Mouse (Mus musculus) embryo, embryonic 9.5 days (tissue): ENCODE measurements around the gene Pth1r.
A peak's percentile ranks its signal among the peaks of the same experiment; 100 is the strongest.

ENCODE experiments used
- DNase-seq: peaks from one replicate; pipeline ENCODE4 v3.0.0-alpha.2; 2017; ENCODE audit errors: extremely low spot score

Pth1r gene

DNA sequence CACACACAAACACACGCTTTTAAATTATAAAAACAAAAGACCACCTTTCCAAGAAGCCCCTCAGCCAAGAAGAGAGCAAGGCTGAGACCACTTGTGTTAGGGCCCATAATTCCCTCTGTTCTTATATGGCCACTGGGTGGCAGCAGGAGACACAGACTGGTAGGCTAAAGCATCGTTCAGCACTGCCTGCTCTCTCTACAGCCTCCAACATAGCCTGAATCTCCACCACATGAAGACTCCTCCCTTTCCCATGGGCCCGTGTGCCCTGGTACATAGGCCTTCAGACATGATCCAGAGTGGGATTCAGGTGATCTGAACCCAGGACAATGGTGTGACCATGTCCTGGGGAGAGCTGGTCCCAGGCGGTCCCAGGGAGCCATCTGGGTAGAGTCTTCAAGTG, 30.2 kb downstream of the Pth1r start:
- peak; percentile 52 for DNase-seq

DNA sequence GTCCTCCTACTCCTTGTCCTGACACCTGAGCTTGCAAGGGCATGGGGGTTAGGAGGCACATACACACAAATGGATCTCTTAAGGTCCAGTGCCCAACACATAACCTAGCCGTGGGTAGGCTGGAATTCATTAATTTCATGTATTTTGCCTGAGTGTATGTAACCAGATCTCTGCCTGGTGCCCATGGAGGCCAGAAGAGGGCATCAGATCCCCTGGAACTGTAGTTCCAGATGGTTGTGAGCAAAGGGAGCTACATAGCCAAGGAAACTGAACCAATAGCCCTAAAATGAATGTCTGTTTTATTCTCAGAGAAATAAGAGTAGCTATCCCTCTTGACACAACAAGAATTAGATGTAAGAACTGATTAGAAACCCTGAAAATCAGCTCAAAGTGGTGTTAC, 31.5 kb downstream of the Pth1r start:
- DNase-seq, result no peak

DNA sequence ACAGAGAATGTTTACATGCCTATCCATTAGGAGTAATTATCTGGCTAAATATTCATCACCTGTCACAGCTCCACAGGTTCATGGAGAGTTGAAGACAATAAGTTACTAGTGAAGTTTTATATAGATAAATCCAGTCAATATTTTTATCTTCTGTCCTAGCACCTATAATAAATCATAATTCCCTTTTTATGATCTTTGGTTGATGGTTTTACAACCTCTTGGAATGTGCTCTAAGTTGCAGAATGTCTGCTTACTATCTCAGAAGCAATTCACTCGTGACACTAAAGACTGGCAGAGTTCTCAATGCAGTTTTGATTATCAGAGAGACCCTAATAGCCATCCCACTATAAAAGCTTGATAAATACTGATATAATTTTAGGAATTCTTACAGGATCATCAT, 33.6 kb downstream of the Pth1r start:
- no peak for DNase-seq

DNA sequence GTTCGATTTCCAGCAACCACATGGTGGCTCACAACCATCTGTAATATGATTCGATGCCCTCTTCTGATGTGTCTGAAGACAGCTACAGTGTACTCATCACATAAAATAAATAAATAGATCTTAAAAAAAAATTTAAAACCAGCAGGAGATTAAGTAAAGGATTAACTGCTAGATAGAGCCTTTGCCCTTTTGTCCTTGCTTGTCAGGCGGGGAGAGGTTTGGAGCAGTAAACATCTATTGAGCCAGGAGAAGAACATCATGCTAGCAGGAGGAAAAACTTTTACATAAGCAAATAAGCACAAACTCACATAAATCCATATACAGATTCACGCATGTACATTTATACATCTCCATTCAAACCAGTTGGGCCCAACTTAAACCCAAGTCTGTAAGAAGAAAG, 34.4 kb downstream of the Pth1r start:
- DNase-seq, result no peak

DNA sequence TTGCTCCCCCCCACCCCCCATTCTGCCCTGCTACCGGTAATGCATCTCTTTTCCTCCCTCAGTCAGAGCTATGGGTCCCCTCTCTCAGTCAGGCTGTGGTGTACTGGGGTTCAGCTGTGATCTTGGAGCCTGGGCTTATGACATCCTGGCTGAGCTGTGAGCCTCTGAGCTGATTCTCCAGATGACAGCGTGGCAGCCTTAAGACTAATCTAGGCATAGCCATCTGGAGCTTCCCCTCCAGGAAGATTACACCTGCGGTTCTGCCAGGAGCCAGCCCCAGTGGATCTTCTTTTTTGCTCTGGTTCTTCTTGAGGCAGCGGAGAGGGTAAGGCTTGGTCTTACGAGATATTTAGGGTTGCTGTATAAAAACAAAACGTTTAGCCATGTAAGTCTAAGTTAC, 34.9 kb downstream of the Pth1r start:
- no peak for DNase-seq

DNA sequence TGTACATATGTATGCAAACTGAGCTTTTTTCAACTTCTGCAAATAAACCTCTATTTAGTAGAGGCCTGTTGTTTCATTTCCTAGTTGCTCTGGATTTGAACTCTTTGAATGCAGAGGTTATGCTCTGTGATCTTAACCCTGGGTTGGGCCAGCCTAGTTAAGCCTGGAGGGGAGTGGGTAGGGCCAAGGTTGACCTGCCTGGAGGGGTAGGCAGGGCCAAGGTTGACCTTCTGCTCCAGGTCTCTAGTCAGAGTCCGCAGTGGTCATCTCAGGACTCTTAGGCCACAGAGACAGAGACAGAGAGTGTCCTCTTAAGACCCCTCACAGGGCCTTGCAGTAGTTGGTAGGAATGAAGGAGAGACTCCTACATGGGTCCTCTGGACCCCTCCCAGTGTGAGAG, 35.4 kb downstream of the Pth1r start:
- DNase-seq, result no peak

DNA sequence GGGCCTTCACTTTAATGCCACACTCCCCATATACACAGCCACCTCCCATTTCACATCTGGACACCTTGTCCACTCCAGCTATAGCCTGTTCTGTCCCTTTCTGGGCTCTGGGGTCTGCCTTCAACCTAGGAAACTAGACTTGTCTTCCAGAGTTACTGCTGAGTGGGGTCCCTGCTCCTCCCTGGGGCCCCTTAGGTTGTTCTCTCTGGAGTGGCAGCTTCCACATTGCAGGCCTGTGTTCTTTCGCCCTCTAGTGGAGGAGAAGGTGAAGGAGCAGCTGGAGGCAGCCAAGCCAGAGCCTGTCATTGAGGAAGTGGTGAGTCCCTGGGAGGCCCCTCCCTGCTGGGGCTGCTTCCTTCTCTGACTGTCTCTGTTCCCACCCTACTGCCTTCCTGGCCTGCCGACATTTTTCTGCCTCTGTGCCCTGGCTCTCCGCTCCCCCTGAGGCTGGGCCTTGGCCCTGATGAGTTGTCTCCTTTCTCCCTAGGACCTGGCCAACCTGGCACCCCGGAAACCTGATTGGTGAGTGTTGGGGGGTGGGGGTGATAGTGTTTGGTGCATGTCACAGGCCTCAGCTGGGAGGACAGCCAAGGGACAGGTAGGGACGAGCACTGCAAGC, 37.2 kb downstream of the Pth1r start:
- DNase-seq, result peak; percentile 74

DNA sequence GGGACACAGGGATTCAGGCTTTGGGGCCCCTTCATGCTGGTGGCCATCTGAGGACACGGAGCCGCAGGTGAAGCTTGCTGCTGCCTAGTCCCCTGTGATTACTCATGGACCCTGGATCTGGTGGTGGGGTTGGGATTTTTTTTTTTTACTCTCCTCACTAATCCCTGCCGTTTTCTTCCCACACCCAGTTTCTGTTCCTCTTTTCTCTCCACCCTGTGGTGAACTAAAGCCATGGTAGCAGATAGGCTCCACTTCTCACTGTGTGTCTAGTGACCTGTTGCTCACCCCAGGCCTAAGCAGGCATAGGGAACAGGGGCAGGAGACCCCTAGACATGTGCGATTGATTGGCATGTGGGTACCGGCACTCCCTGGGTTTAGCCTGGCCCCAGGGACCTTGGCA, 40.2 kb downstream of the Pth1r start:
- no peak for DNase-seq

DNA sequence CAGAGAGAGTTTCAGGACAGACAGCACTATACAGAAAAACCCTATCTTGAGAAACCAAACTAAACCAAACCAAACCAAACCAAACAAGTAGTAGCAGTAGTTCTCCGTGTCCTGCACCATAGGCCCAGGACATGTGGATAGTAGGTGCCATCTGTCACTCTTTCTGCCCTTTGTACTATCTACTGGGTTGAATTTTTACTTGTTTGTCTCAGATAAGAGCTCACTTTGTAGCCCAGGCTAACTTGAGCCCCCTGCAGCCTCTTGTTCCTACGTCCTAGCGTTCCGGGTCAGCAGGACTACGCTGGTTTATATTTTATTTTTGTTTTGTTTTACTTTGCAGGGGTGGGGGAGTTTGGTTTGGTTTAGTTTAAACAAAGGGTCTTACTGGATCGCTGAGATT, 43.0 kb downstream of the Pth1r start:
- no peak for DNase-seq

DNA sequence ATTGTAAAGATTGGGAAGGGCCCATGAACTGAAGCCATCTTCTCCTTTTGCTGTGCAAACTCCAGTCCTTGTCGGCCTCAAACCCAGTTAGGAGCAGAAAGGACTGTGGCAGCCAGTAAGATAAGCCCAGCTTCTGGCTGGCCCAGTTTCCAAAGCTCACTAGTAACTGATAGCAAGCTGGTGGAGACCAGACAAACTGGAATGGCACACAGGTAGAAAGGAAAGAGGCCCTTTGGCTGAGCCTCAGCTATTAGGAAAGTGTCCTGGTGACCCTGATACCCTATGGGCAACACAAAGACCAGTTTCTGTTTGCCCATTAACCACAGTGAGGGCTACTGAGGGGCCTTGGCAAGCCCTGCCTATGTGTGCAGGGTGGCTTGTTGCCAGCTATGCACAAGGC, 44.1 kb downstream of the Pth1r start:
- no peak for DNase-seq

DNA sequence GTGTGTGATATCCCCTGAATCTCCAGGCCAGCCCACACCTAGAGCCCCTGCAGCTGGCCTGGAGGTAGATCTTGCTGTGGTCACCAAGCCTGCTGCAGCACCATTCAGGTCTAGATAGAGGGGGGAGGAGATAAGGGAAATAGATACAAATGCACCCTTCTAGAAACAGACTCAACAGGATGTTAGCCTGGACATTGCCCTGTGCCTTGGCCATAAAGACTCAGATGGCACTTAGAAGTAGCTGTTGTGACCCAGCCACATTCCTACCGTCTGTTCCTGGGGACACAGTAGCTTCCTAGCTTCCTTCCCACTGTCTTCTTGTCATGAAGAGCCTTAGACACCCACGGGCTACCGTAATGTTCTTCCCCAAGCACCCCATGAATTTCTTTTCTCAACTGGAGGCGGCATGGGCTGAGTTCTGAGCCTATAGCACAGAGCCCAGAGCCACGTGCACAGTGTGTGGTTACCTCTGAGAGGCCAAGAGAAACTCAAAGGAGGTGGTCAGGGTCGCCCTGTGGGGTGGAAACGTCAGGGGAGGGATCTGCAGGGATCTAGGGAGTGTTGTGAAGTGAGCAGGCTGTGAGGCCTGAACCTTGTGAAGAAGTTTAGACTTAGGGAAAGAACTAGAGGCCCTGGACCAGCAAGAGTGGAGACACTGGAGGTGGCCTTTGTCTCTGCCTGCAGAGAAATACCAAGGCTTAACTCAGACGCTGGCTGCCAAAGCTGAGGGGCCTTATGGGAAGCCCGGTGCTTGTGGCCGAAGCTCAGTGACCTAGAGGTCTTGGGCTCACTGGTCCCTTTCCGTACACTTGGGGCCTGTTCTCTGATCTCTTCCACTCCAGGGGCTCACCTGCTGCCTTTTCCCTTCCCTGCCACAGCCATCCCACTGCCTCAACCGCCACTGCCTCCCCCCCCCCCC, 45.6 kb downstream of the Pth1r start:
- DNase-seq, result no peak

DNA sequence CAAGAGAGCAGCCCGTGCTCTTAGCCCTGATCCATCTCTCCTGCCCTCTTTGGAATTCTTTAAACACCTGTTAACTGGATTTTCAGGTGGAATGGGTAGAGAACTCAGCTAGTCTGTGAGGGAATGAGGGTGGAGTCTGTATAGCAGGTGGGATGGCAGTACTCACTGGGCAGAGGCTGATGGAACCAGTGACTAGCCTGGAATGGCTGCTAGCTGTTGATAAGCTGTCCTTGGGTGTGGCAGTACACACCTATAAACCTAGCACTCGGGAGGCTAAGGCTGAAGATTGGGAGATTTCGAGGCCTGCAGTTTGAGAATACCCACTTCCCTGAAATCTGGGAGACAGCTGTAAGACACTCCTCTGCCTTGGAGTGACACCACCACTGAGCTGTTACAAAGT, 47.4 kb downstream of the Pth1r start:
- no peak for DNase-seq

DNA sequence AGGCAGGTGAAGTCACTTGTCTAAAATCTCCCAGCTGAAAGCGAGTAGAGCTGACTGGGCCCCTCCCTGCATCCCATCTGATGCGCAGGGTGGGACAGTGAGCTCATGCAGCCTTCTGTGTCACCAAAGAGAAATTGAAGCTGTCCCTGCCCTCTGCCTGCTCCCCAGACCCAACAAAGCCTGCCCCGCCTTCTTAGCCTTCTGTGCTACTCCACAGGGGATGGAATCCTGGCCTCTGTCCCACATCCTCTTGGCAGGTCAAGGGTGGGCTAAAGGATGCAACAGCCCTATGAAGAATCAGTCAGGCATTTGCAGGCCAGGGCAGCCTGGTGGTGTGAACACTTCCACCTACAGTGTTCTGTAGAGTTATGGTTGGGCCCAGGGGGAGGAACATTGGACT, 49.5 kb downstream of the Pth1r start:
- no peak for DNase-seq

DNA sequence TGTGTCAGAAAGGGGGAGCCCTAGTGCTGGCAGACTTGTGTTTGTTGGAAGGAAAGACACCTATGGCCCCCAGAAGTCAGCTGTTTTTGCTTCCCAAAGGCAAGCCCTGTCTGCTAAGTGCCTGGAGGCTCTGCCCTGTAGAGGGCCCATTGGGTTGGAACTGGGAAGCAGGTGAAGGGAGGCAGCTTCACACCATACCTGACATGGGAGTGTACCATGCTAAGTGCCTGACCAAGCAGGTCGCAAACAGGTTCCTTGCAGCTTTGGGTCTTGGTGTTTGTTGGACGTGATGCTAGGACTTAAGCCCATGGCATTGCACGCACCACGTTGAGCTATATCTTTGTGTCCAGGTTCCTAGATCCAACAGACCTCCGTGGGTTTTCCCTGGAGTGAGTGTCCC, 50.5 kb downstream of the Pth1r start:
- DNase-seq, result no peak

DNA sequence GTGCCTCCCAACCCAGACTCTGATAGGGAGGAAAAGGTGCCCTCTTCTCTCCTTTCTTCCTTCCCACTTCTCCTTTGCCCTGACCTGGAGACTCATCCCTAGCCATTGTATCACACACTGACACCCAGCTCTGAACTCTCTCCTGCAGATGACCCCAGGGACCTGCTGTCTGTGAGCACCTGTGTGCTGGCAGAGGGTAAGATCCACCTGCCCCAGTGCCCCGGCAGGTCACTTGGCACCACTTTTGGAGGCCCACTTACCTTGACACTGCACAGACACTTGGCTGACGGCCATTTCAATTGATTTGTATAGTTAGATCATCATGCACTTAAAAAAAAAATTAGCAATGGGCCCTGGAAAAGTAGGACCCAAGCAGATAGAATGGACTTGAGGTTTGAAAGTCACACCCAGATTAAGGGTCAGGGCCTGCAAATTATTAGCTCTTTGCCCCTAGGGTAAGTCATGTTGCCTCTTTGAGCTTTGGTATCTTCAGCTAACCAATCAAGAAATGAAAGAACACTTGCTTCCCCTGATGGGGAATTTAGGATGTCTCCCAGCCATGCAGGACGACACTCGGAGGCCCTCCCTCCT, 51.7 kb downstream of the Pth1r start:
- DNase-seq, result no peak

DNA sequence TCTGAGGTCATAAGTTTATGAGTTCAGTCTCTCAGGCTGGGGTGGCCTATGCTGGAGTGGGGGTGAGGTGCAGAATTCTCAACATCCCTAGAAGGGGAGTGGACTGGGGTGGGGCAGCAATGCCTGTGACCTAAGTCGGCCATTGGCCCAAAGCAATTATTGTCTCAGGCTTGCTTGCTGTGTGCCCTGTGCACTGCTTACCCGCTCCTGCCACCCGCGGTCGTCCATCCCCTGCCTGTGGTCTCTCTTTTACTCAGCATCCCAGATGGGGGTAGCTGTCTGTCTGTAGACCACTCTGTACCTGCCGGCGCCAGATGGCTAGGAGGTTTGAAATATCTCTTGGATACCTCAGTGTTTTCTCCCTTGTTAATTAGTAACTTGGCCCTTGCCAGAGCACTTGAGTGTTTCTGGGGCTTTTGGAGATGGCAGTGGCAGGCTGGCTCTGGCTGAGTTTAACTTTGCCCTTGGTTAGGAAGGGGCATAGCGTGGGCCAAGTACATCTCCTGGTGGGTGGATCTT, 57.6 kb downstream of the Pth1r start:
- no peak for DNase-seq

DNA sequence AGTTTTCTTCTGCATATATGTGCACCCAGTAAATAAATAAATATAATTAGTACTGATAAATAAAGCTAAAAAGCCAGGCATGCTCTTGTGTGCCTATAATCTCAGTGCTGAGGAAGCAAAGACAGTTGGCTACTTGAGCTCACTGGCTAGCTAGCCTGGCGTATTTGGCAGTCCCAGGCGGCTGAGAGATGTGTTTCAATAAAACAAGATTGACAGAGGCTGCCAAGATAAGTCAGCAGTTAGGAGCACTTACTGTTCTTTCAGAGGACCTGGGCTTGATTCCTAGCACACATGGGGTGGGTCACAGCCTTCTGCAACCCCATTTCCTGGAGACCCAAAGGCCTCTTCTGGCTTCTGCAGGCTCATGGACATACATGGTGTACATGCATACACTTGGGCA, 59.1 kb downstream of the Pth1r start:
- DNase-seq, result no peak

DNA sequence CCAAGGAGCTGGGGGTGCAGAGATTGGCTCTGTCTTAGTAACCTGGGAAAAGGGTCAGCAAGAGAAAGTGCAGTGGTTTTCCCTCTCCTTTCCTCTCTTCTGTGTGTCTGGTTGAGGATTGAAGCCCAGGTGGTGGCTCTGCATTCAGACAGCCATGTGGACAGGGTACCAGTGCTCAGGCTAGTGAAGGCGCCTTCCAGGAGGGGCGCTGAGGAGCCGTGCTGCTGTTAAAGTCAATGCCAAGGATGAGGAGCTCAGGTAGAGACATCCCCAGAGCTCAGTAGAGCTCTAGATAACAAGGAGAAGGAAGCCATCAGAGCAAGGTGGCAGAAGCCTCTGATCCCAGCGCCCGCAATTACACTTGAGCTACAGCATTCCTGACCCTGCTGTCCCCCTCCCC, 59.9 kb downstream of the Pth1r start:
- no peak for DNase-seq

DNA sequence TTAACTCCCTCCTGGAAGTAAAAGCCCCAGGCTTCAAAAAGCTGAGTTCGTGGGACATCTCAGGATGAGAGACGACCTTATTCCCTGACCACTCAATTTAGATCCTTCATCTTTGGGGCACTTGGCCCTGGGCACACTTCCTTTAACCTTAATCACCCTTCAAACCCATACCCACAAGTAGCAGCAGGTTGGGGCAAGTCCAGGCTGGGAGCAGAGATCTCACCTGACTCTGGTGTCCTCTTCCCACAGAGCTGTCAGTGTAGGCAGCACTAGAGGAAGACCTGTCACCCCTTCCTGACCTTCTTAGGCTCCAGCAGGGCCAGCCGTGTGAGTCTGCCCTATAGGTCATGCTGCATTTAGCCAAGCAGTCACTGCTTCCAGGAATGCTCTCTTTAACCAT, 60.5 kb downstream of the Pth1r start:
- no peak for DNase-seq

DNA sequence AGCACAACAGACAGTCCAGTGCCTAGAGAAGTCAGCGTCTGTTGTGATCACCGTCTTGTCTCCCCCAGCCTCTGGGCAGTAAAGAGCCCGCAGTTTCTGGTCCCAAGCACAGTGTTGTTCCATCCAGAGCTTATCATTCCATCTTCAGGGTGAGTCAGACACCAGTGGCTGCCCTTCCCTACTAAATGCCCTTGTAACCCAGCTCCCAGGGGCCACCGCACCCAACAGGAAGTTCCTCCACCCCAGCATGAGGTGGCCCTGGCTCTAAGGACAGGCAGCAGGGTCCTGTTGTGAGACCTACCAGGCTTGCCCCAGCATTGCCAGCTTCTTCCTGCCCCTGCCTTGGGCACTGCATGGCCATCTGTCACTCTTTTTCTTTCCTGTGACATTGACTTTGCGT, 61.4 kb downstream of the Pth1r start:
- DNase-seq, result no peak

DNA sequence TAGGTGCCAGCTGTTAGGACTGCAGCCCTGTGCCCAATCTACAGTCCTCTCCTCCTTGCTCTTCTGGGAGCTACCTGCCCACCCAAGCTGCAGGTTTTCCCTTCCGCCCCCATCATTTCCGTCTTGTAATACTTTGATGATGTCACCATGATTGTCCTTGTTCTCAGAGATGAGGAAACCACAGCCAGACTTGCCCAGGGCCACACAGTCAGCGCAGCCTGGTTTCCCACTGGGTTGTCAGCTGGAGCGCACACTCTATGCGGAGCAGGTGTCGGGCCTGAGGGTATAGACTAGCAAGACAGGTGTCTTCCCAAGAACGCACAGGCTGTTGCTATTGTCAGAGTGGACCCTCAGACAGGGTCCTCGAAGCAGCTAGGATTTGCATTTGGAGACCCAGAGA, 61.8 kb downstream of the Pth1r start:
- DNase-seq, result no peak

DNA sequence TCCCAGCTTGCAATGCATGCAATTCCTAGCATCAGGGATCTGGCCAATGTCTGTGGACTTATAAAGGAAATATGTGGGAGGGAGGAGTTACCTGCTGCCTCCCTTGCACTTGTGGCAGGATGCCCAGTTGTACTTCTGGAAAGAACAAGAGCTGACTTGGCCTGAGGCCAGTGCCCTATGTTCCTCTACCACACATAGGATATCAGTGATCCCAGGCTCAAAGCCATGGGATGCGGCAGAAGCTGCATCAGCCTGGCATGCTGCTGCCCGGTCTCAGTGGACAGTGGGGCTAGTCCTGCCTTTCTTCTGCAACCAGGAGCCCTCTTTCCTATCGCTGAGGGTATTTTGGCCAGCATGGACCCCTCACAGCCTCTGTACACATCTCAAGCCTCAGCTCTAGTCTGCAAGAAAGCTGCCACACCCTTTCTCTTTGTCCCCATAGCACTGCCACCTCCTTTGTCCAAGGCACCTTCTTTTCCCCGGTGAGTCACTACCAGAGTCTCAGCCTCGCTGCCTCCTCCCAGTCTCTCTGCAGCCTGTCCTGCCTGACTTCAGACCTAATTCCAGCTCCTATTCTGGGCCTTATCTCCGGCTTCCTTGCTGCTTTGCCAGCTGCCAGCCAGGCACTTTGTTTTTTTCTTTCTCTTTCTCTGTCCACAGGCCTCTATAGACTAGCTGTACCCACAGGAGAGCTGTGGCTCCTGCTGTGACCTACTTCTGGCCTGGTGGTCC, 62.7 kb downstream of the Pth1r start:
- no peak for DNase-seq
